Comparison of ENCODE assay signal across 21 mouse cellular contexts in the genomic region with DNA sequence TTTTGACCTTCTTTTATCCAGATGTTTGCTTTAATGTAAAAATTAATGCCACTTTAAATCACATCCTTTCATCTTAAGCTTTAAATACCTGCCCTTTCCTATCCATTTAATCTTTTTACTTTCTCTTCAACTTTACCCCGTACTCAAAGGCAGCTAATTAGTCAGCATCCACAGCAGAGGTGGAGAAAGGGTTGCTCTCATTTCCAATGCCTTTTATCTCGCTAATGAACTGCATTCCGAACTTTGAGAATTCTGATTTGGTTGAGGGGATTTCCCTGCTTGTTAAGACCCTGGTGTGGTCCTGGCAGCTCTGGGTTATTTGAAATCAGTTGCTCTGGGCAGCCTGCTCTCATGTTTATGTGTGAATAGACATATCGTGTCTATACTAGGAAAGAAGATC.
DNase-seq lines count a peak whose midpoint lies in the region; ATAC-seq lines count a peak whose summit lies in the region.
"Had no signal": no experiment of that assay in that cellular context is flagged by ENCODE, and none has a peak within 500 bp of the region (broad histone marks: within the 10 kb centered on the region; RNA-seq: fewer than 3 reads in every experiment).

No protein-coding gene starts in this region.

- H3K27me3 ChIP-seq in forebrain, embryonic 13.5 days, result no peaks in the 10 kb centered on the region
- H3K27me3 ChIP-seq in forebrain, embryonic 10.5 days (ENCODE audit: poor library complexity, severe bottlenecking), result no peaks in the 10 kb centered on the region; the same call in 1 of the 2 replicates
- H3K27me3 ChIP-seq: embryonic facial prominence, embryonic 13.5 days; heart, embryonic 15.5 days had no signal

- no peaks in the 10 kb centered on the region for H3K4me1 ChIP-seq in forebrain, embryonic 13.5 days
- H3K4me1 ChIP-seq in forebrain, embryonic 10.5 days, result peaks cover 26% of the 10 kb centered on the region
- H3K4me1 ChIP-seq: embryonic facial prominence, embryonic 13.5 days; heart, embryonic 15.5 days had no signal

- no peaks in the 10 kb centered on the region for H3K36me3 ChIP-seq in forebrain, embryonic 13.5 days (ENCODE audit: poor library complexity, severe bottlenecking)
- H3K36me3 ChIP-seq in forebrain, embryonic 10.5 days (replicated peaks), result no peaks in the 10 kb centered on the region
- H3K36me3 ChIP-seq: embryonic facial prominence, embryonic 13.5 days; heart, embryonic 15.5 days; limb, embryonic 10.5 days had no signal

- no peak overlapping the region for H3K4me2 ChIP-seq in forebrain, embryonic 13.5 days
- H3K4me2 ChIP-seq: embryonic facial prominence, embryonic 13.5 days; heart, embryonic 15.5 days; liver, embryonic 11.5 days had no signal

- DNase-seq in forebrain, embryonic 10.5 days (ENCODE audit: extremely low spot score, low spot score), result no peak
- peak; percentile 80 for DNase-seq in ES-CJ7 (ENCODE audit: low read depth, low spot score)
- peak; percentile 11 for DNase-seq in embryo, embryonic 10 days (ENCODE audit: low spot score)
- DNase-seq in induced T-regulatory cell, adult 2 months (ENCODE audit: low read depth), result peak; percentile 30
- no peak for DNase-seq in cerebellum, postnatal 14 days
- no peak for DNase-seq in right cerebral cortex, postnatal 25 days
- DNase-seq: adrenal gland, postnatal 14 days; cerebellum, adult 11-12 months; gastrocnemius, postnatal 14 days; kidney, adult 2 months; kidney, postnatal 14 days; lung, adult 18-20 months; lung, postnatal 14 days; right cerebral cortex, adult 18-20 months; thymus, postnatal 36 days had no signal

- H3K9me3 ChIP-seq in forebrain, embryonic 13.5 days (replicated peaks), result no peaks in the 10 kb centered on the region
- H3K9me3 ChIP-seq in forebrain, embryonic 10.5 days, result no peaks in the 10 kb centered on the region
- H3K9me3 ChIP-seq: embryonic facial prominence, embryonic 13.5 days; heart, embryonic 15.5 days; limb, embryonic 10.5 days had no signal

- WGBS in forebrain, embryonic 13.5 days, result 2% methylated on average over 4 of the region's 4 CpGs
- WGBS in forebrain, embryonic 10.5 days, result 10% methylated on average over 4 of the region's 4 CpGs

- H3K27ac ChIP-seq in forebrain, embryonic 13.5 days, result no peak overlapping the region
- H3K27ac ChIP-seq in forebrain, embryonic 10.5 days, result no peak overlapping the region
- H3K27ac ChIP-seq: embryonic facial prominence, embryonic 13.5 days; heart, embryonic 15.5 days; limb, embryonic 10.5 days had no signal

- no peak overlapping the region for H3K9ac ChIP-seq in forebrain, embryonic 13.5 days
- H3K9ac ChIP-seq: embryonic facial prominence, embryonic 13.5 days; heart, embryonic 15.5 days had no signal

- no peak overlapping the region for H3K4me3 ChIP-seq in forebrain, embryonic 13.5 days
- H3K4me3 ChIP-seq in forebrain, embryonic 10.5 days, result no peak overlapping the region
- H3K4me3 ChIP-seq: embryonic facial prominence, embryonic 13.5 days; heart, embryonic 15.5 days; limb, embryonic 10.5 days had no signal

- ATAC-seq in forebrain, embryonic 13.5 days, result peak; percentile 45; the same call in 1 of the 2 replicates
- ATAC-seq: hindbrain, embryonic 16.5 days had no signal

Comparison
In these comparisons a context has a peak if more than half of its experiments do, and no peak if none do; other contexts are left out.
1. DNase-seq: peak in ES-CJ7 (single experiment), embryo, embryonic 10 days (single experiment) and induced T-regulatory cell, adult 2 months (single experiment); none in forebrain, embryonic 10.5 days (single experiment), cerebellum, postnatal 14 days (0 of 2) and right cerebral cortex, postnatal 25 days (single experiment).